Mouse (Mus musculus) myocyte (in vitro differentiated cells): ENCODE measurements around the gene Cers3.

Source experiments
- CEBPB ChIP-seq: IDR thresholded peaks from 2 replicates; pipeline ENCODE4 v1.6.1; 2011; ENCODE audit warnings: mild to moderate bottlenecking, moderate library complexity; ENCODE audit not compliant: poor library complexity, insufficient read depth, severe bottlenecking
- E2F4 ChIP-seq: IDR thresholded peaks from one replicate; pipeline ENCODE4 v1.6.1; 2011; ENCODE audit warnings: mild to moderate bottlenecking, control low read depth, moderate library complexity; ENCODE audit not compliant: insufficient read depth
- MAX ChIP-seq: IDR thresholded peaks from one replicate; pipeline ENCODE4 v1.6.1; 2011; ENCODE audit warnings: low read depth, mild to moderate bottlenecking, control low read depth
- MYOD1 ChIP-seq, 3 experiments: IDR thresholded peaks; one replicate each; pipeline ENCODE4 v1.6.1; 2011; ENCODE audit warnings: control low read depth in 2 of 3, low read depth in 2 of 3, mild to moderate bottlenecking in 2 of 3, moderate library complexity in 1 of 3; ENCODE audit not compliant: insufficient read length in 2 of 3, control insufficient read depth in 1 of 3
- MYOG ChIP-seq, 3 experiments: IDR thresholded peaks; one replicate each; pipeline ENCODE4 v1.6.1; 2011; ENCODE audit warnings: control low read depth in 2 of 3, low read depth in 2 of 3, mild to moderate bottlenecking in 2 of 3; ENCODE audit not compliant: insufficient read length in 2 of 3, control insufficient read depth in 1 of 3, insufficient read depth in 1 of 3
- POLR2A ChIP-seq: IDR thresholded peaks from one replicate; pipeline ENCODE4 v1.6.1; 2011; ENCODE audit warnings: low read depth, mild to moderate bottlenecking, control low read depth, moderate library complexity; ENCODE audit not compliant: insufficient read length
- POLR2AphosphoS2 ChIP-seq: IDR thresholded peaks from one replicate; pipeline ENCODE4 v1.6.1; 2011; ENCODE audit warnings: low read depth, control low read depth; ENCODE audit not compliant: insufficient read length
- REST ChIP-seq: IDR thresholded peaks from one replicate; pipeline ENCODE4 v1.6.1; 2011; ENCODE audit warnings: mild to moderate bottlenecking, control low read depth, moderate library complexity; ENCODE audit not compliant: insufficient read depth, insufficient read length
- SRF ChIP-seq: IDR thresholded peaks from one replicate; pipeline ENCODE4 v1.6.1; 2011; ENCODE audit warnings: low read depth; ENCODE audit not compliant: control insufficient read depth, insufficient read length
- TCF12 ChIP-seq: IDR thresholded peaks from one replicate; pipeline ENCODE4 v1.6.1; 2011; ENCODE audit warnings: mild to moderate bottlenecking, control low read depth; ENCODE audit not compliant: poor library complexity, insufficient read depth, severe bottlenecking
- TCF3 ChIP-seq: IDR thresholded peaks from one replicate; pipeline ENCODE4 v1.6.1; 2011; ENCODE audit warnings: low read depth, control low read depth; ENCODE audit not compliant: insufficient read length
- USF1 ChIP-seq: IDR thresholded peaks from one replicate; pipeline ENCODE4 v1.6.1; 2011; ENCODE audit warnings: low read depth, mild to moderate bottlenecking, control low read depth, moderate library complexity

DNA sequence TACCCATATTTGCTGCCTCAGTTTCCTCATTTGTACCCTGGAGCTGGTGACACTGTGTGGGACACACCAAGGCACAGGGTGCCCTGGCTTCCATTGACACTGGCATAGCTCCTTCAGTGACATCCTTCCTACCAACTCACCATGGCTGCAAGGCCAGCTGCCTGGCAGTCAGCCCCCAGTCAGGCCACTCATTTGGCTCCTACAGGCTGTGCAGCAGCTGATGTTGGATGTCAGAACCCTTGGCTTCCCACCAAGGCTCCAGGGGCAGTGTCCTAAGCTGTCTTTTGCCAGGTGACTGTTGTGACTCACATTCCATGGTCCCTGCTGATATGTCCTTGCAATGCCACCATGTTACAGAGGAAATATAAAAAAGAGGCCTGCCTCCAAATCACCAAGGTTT, 58.5 kb downstream of the Cers3 start:
- TF ChIP-seq CEBPB (no peak), POLR2AphosphoS2 (no peak), USF1 (no peak), POLR2A (no peak), MYOG (IDR thresholded peaks at IDR 0.05; ENCODE audit: control insufficient read depth in 1 of 3, insufficient read depth in 1 of 3, insufficient read length in 2 of 3, low read depth in 2 of 3) (peak; percentile 42 to 88 (median 76)), TCF12 (peak; percentile 27), E2F4 (no peak), MYOD1 (IDR thresholded peaks at IDR 0.05; ENCODE audit: control insufficient read depth in 1 of 3, insufficient read length in 2 of 3, low read depth in 2 of 3) (peak; percentile 12 to 95 (median 86)), TCF3 (no peak), MAX (no peak), SRF (no peak), REST (no peak)
